Mouse (Mus musculus) spleen, postnatal 10 days (tissue): ENCODE results near the gene Slc8b1.

Experiments used
- DNase-seq, 2 experiments: peaks; one replicate each; pipeline ENCODE4 v3.0.0; 2021 to 2022; ENCODE audit warnings: low spot score in 2 of 2

Slc8b1 gene

GRCm38 (mm10) chr5:120510982-120511642 lies at the start of gene Slc8b1:
Gene Slc8b1 (plus strand): TSS chr5:120511168.
- peak; percentile 90 to 98 for DNase-seq

GRCm38 (mm10) chr5:120461902-120462301 lies 49.1 kb upstream of the Slc8b1 start:
- DNase-seq = no peak

- DNase-seq = peak; percentile 35 to 66
These were observed 46.6 kb upstream of the Slc8b1 start for GRCm38 (mm10) chr5:120464321-120464720.

GRCm38 (mm10) chr5:120465062-120465461 lies 45.9 kb upstream of the Slc8b1 start:
- DNase-seq = peak; percentile 67 to 84

GRCm38 (mm10) chr5:120465860-120466259 lies 45.1 kb upstream of the Slc8b1 start:
- DNase-seq = peak in 1 of 2 experiments; percentile 81

- DNase-seq = no peak
These were observed 43.9 kb upstream of the Slc8b1 start for GRCm38 (mm10) chr5:120467026-120467425.

- DNase-seq = no peak
These were observed 42.6 kb upstream of the Slc8b1 start for GRCm38 (mm10) chr5:120468336-120468735.

GRCm38 (mm10) chr5:120468830-120469229 lies 42.1 kb upstream of the Slc8b1 start:
- no peak for DNase-seq

GRCm38 (mm10) chr5:120471538-120471937 lies 39.4 kb upstream of the Slc8b1 start:
- no peak for DNase-seq

- DNase-seq = no peak
These were observed 38.2 kb upstream of the Slc8b1 start, which contains the start of gene Sdsl for GRCm38 (mm10) chr5:120472770-120473169. Gene Sdsl (minus strand): TSS chr5:120472810.

GRCm38 (mm10) chr5:120473361-120473760 lies 37.6 kb upstream of the Slc8b1 start:
- DNase-seq = no peak

GRCm38 (mm10) chr5:120475861-120476260 lies 35.1 kb upstream of the Slc8b1 start:
- DNase-seq = no peak

GRCm38 (mm10) chr5:120476296-120476695 lies 34.7 kb upstream of the Slc8b1 start, which contains the start of gene Sds:
Gene Sds (plus strand): TSS chr5:120476526.
- DNase-seq = no peak

- DNase-seq = no peak
These were observed 33.0 kb upstream of the Slc8b1 start for GRCm38 (mm10) chr5:120477993-120478392.

- DNase-seq = no peak
These were observed 31.4 kb upstream of the Slc8b1 start for GRCm38 (mm10) chr5:120479538-120479937.

GRCm38 (mm10) chr5:120481205-120481604 lies 29.8 kb upstream of the Slc8b1 start:
- DNase-seq = no peak

GRCm38 (mm10) chr5:120483399-120483798 lies 27.6 kb upstream of the Slc8b1 start:
- DNase-seq = no peak

GRCm38 (mm10) chr5:120487844-120488243 lies 23.1 kb upstream of the Slc8b1 start:
- DNase-seq = no peak

- no peak for DNase-seq
These were observed 20.2 kb upstream of the Slc8b1 start for GRCm38 (mm10) chr5:120490679-120491192.

- DNase-seq = peak in 1 of 2 experiments; percentile 48
These were observed 18.5 kb upstream of the Slc8b1 start for GRCm38 (mm10) chr5:120492437-120492836.

- DNase-seq = no peak
These were observed 17.5 kb upstream of the Slc8b1 start for GRCm38 (mm10) chr5:120493440-120493839.

- no peak for DNase-seq
These were observed 17.0 kb upstream of the Slc8b1 start for GRCm38 (mm10) chr5:120493873-120494395.

GRCm38 (mm10) chr5:120495064-120495702 lies 15.8 kb upstream of the Slc8b1 start:
- DNase-seq = no peak
